Comparison of ENCODE assay signal across 8 mouse cellular contexts in genomic region chr11:6266621-6267020, GRCm38 (mm10). TPM values are rescaled to one million over a fixed set of nuclear protein-coding genes. Genes with fewer than 3 reads are reported as not detected.
A peak's percentile ranks its signal among the peaks of the same experiment; 100 is the strongest.
DNase-seq lines count a peak whose midpoint lies in the region; ATAC-seq and TF ChIP-seq lines count a peak whose summit lies in the region.

No protein-coding gene starts in this region.

- peak overlapping the region; percentile 81 for H3K4me3 ChIP-seq in layer of hippocampus, adult 2 months
- H3K4me3 ChIP-seq in embryonic facial prominence, embryonic 12.5 days = peak overlapping the region; percentile 97
- peak overlapping the region; percentile 86 for H3K4me3 ChIP-seq in hindbrain, postnatal 0 days (ENCODE audit: low read length)
- H3K4me3 ChIP-seq in midbrain, postnatal 0 days (ENCODE audit: low read depth, low read length) = peak overlapping the region; percentile 91

- no peak for ATAC-seq in embryonic facial prominence, embryonic 12.5 days (ENCODE audit: insufficient number of reproducible peaks, insufficient read depth, low FRiP score, low TSS enrichment)
- no peak for ATAC-seq in hindbrain, postnatal 0 days
- no peak for ATAC-seq in midbrain, postnatal 0 days (ENCODE audit: low FRiP score)

- no peaks in the 10 kb centered on the region for H3K27me3 ChIP-seq in embryonic facial prominence, embryonic 12.5 days
- no peaks in the 10 kb centered on the region for H3K27me3 ChIP-seq in hindbrain, postnatal 0 days (ENCODE audit: insufficient read depth, low read length)
- no peaks in the 10 kb centered on the region for H3K27me3 ChIP-seq in midbrain, postnatal 0 days (ENCODE audit: insufficient read depth, low read length)

- H3K9me3 ChIP-seq in embryonic facial prominence, embryonic 12.5 days = no peaks in the 10 kb centered on the region
- no peaks in the 10 kb centered on the region for H3K9me3 ChIP-seq in hindbrain, postnatal 0 days (ENCODE audit: low read length)
- H3K9me3 ChIP-seq in midbrain, postnatal 0 days (ENCODE audit: low read length) = no peaks in the 10 kb centered on the region

- H3K27ac ChIP-seq in layer of hippocampus, adult 2 months = peak overlapping the region; percentile 95; the same call in 1 of the 2 replicates
- no peak overlapping the region for H3K27ac ChIP-seq in embryonic facial prominence, embryonic 12.5 days
- no peak overlapping the region for H3K27ac ChIP-seq in hindbrain, postnatal 0 days
- no peak overlapping the region for H3K27ac ChIP-seq in midbrain, postnatal 0 days (ENCODE audit: low read depth, low read length)

- H3K4me1 ChIP-seq in embryonic facial prominence, embryonic 12.5 days = peaks cover 9% of the 10 kb centered on the region
- peaks cover 8% of the 10 kb centered on the region; the same call in 1 of the 2 replicates for H3K4me1 ChIP-seq in hindbrain, postnatal 0 days (ENCODE audit: insufficient read depth, low read length)
- peaks cover 9% of the 10 kb centered on the region; the same call in 1 of the 2 replicates for H3K4me1 ChIP-seq in midbrain, postnatal 0 days (ENCODE audit: insufficient read depth, low read length)

- DNase-seq in layer of hippocampus, adult 2 months (ENCODE audit: low spot score in 2 of 2) = no peak
- DNase-seq in layer of hippocampus, postnatal 14 days (ENCODE audit: low spot score in 2 of 2) = no peak
- DNase-seq in hindbrain, postnatal 0 days (ENCODE audit: low spot score) = no peak
- DNase-seq in midbrain, postnatal 0 days (ENCODE audit: low spot score) = no peak
- no peak for DNase-seq in natural killer cell, adult 2 months (ENCODE audit: low spot score in 2 of 2)
- no peak for DNase-seq in urinary bladder, adult 2 months (ENCODE audit: low spot score)
- DNase-seq in thymus, postnatal 14 days = no peak

- peak overlapping the region; percentile 64 for H3K4me2 ChIP-seq in embryonic facial prominence, embryonic 12.5 days (replicated peaks)
- H3K4me2 ChIP-seq in hindbrain, postnatal 0 days (ENCODE audit: low read depth, low read length) = peak overlapping the region; percentile 93
- peak overlapping the region; percentile 88 for H3K4me2 ChIP-seq in midbrain, postnatal 0 days (ENCODE audit: low read depth, low read length, poor library complexity, severe bottlenecking)

- no peak for TF ChIP-seq CTCF in layer of hippocampus, adult 2 months (conservative IDR thresholded peaks at IDR 0.05)
- no peak for TF ChIP-seq CTCF in hindbrain, postnatal 0 days (IDR thresholded peaks at IDR 0.05; ENCODE audit: low read depth)
- TF ChIP-seq CTCF in midbrain, postnatal 0 days (IDR thresholded peaks at IDR 0.05) = no peak

- peaks cover 59% of the 10 kb centered on the region for H3K36me3 ChIP-seq in embryonic facial prominence, embryonic 12.5 days
- H3K36me3 ChIP-seq in hindbrain, postnatal 0 days (ENCODE audit: insufficient read depth, low read length) = peaks cover 47% of the 10 kb centered on the region
- H3K36me3 ChIP-seq in midbrain, postnatal 0 days (ENCODE audit: insufficient read depth, low read length) = peaks cover 44% of the 10 kb centered on the region

- peak overlapping the region; percentile 85 for H3K9ac ChIP-seq in embryonic facial prominence, embryonic 12.5 days
- peak overlapping the region; percentile 78 for H3K9ac ChIP-seq in hindbrain, postnatal 0 days (replicated peaks; ENCODE audit: low read length)
- H3K9ac ChIP-seq in midbrain, postnatal 0 days (replicated peaks; ENCODE audit: low read length, poor library complexity, severe bottlenecking) = peak overlapping the region; percentile 94; the same call in 1 of the 2 replicates

- WGBS in embryonic facial prominence, embryonic 12.5 days = 64% methylated on average over 9 of the region's 9 CpGs
- 68% methylated on average over 9 of the region's 9 CpGs for WGBS in hindbrain, postnatal 0 days
- WGBS in midbrain, postnatal 0 days = 71% methylated on average over 9 of the region's 9 CpGs

RNA-seq across cellular contexts. Expression of gene Ddx56, which starts 1.0 kb away (rescaled TPM):
- 10 to 100 TPM; 40.1 to 48.8 TPM for total RNA-seq in layer of hippocampus, adult 2 months (2021)
- 10 to 100 TPM; 44.9 to 47.5 TPM for total RNA-seq in layer of hippocampus, postnatal 14 days (2021)
- polyA plus RNA-seq in embryonic facial prominence, embryonic 12.5 days (2016; fragmentation: Nextera tagmentation; extraction: Ambion mirVana) = 105 and 106 TPM in 2 replicates
- 76.7 and 79.4 TPM in 2 replicates for total RNA-seq in hindbrain, postnatal 0 days (2014; rRNA removed)
- polyA plus RNA-seq in hindbrain, postnatal 0 days (2015; fragmentation: Nextera tagmentation; extraction: Ambion mirVana) = 65.6 and 69.0 TPM in 2 replicates
- total RNA-seq in midbrain, postnatal 0 days (2014; rRNA removed) = 74.8 and 77.4 TPM in 2 replicates
- polyA plus RNA-seq in midbrain, postnatal 0 days (2015; fragmentation: Nextera tagmentation; extraction: Ambion mirVana) = 64.4 and 75.9 TPM in 2 replicates
- 34.1 and 38.8 TPM in 2 replicates for polyA plus RNA-seq in urinary bladder, adult 2 months (2012; rRNA removed)

RNA-seq across cellular contexts. Expression of gene Tmed4, which starts 8.0 kb away (rescaled TPM):
- total RNA-seq in layer of hippocampus, adult 2 months (2021) = 100 to 1,000 TPM in 1 of 2 experiments, 10 to 100 TPM in 1; 98.7 to 104 TPM
- total RNA-seq in layer of hippocampus, postnatal 14 days (2021) = 10 to 100 TPM; 82.4 to 83.1 TPM
- polyA plus RNA-seq in embryonic facial prominence, embryonic 12.5 days (2016; fragmentation: Nextera tagmentation; extraction: Ambion mirVana) = 114 and 116 TPM in 2 replicates
- 82.0 and 95.4 TPM in 2 replicates for total RNA-seq in hindbrain, postnatal 0 days (2014; rRNA removed)
- polyA plus RNA-seq in hindbrain, postnatal 0 days (2015; fragmentation: Nextera tagmentation; extraction: Ambion mirVana) = 103 and 114 TPM in 2 replicates
- 69.9 and 92.7 TPM in 2 replicates for total RNA-seq in midbrain, postnatal 0 days (2014; rRNA removed)
- 90.1 and 98.9 TPM in 2 replicates for polyA plus RNA-seq in midbrain, postnatal 0 days (2015; fragmentation: Nextera tagmentation; extraction: Ambion mirVana)
- polyA plus RNA-seq in urinary bladder, adult 2 months (2012; rRNA removed) = 83.0 and 98.1 TPM in 2 replicates

RNA-seq across cellular contexts. Expression of gene Ogdh, which starts 24.8 kb away (rescaled TPM):
- total RNA-seq in layer of hippocampus, adult 2 months (2021) = 100 to 1,000 TPM; 214 to 221 TPM
- 100 to 1,000 TPM; 252 to 261 TPM for total RNA-seq in layer of hippocampus, postnatal 14 days (2021)
- polyA plus RNA-seq in embryonic facial prominence, embryonic 12.5 days (2016; fragmentation: Nextera tagmentation; extraction: Ambion mirVana) = 96.0 and 99.9 TPM in 2 replicates
- total RNA-seq in hindbrain, postnatal 0 days (2014; rRNA removed) = 139 TPM in 2 replicates
- polyA plus RNA-seq in hindbrain, postnatal 0 days (2015; fragmentation: Nextera tagmentation; extraction: Ambion mirVana) = 139 and 151 TPM in 2 replicates
- total RNA-seq in midbrain, postnatal 0 days (2014; rRNA removed) = 124 and 134 TPM in 2 replicates
- polyA plus RNA-seq in midbrain, postnatal 0 days (2015; fragmentation: Nextera tagmentation; extraction: Ambion mirVana) = 136 and 139 TPM in 2 replicates
- 94.0 and 133 TPM in 2 replicates for polyA plus RNA-seq in urinary bladder, adult 2 months (2012; rRNA removed)

RNA-seq across cellular contexts. Expression of gene Npc1l1, which starts 36.7 kb away (rescaled TPM):
- total RNA-seq in layer of hippocampus, adult 2 months (2021) = under 1 TPM; 0.27 to 0.51 TPM
- under 1 TPM; 0.23 to 0.24 TPM for total RNA-seq in layer of hippocampus, postnatal 14 days (2021)
- 0.05 and 0.08 TPM in 2 replicates for polyA plus RNA-seq in embryonic facial prominence, embryonic 12.5 days (2016; fragmentation: Nextera tagmentation; extraction: Ambion mirVana)
- total RNA-seq in hindbrain, postnatal 0 days (2014; rRNA removed) = 0.05 and 0.07 TPM in 2 replicates
- 0.04 and 0.08 TPM in 2 replicates for polyA plus RNA-seq in hindbrain, postnatal 0 days (2015; fragmentation: Nextera tagmentation; extraction: Ambion mirVana)
- 0.05 TPM in 1 of 2 replicates, not detected in the other for total RNA-seq in midbrain, postnatal 0 days (2014; rRNA removed)
- polyA plus RNA-seq in midbrain, postnatal 0 days (2015; fragmentation: Nextera tagmentation; extraction: Ambion mirVana) = 0.09 and 0.11 TPM in 2 replicates
- polyA plus RNA-seq in urinary bladder, adult 2 months (2012; rRNA removed) = 0.16 and 0.18 TPM in 2 replicates
